Mouse (Mus musculus) limb, embryonic 12.5 days (tissue): ENCODE measurements around the gene Cdk2ap1. TPM values are rescaled to one million over a fixed set of nuclear protein-coding genes. Genes with fewer than 3 reads are reported as not detected.

ENCODE experiments used
- polyA plus RNA-seq: library from polyadenylated mRNA; unstranded; fragments of >200 nt; fragmentation: Nextera tagmentation; extraction: Ambion mirVana; gene quantifications from 2 replicates; pipeline ENCODE4 v1.2.1, GENCODE M21; 2016

Gene Cdk2ap1
- polyA plus RNA-seq, 1 experiment from 2014 or later, result 218 TPM

Other genes starting within 250 kb of the Cdk2ap1 start
- 117 and 127 TPM in 2 replicates for gene Arl6ip4, start 247.0 kb downstream of the Cdk2ap1 start, polyA plus RNA-seq
- gene Pitpnm2, start 113.3 kb downstream of the Cdk2ap1 start, polyA plus RNA-seq, result 3.1 and 3.6 TPM in 2 replicates
- 18.8 and 19.7 TPM in 2 replicates for gene Mphosph9, start 35.1 kb downstream of the Cdk2ap1 start, polyA plus RNA-seq
- 15.8 and 17.2 TPM in 2 replicates for gene 2810006K23Rik, start 35.0 kb downstream of the Cdk2ap1 start, polyA plus RNA-seq
- 89.0 and 109 TPM in 2 replicates for gene Sbno1, start 62.9 kb upstream of the Cdk2ap1 start, polyA plus RNA-seq
- gene Kmt5a, start 76.8 kb upstream of the Cdk2ap1 start, polyA plus RNA-seq, result 49.8 and 60.6 TPM in 2 replicates
- 28.3 and 31.4 TPM in 2 replicates for gene Rilpl2, start 115.3 kb upstream of the Cdk2ap1 start, polyA plus RNA-seq
- gene Snrnp35, start 120.1 kb upstream of the Cdk2ap1 start, polyA plus RNA-seq, result 27.0 and 30.5 TPM in 2 replicates
- 27.5 and 31.5 TPM in 2 replicates for gene Rilpl1, start 168.3 kb upstream of the Cdk2ap1 start, polyA plus RNA-seq
- gene Tmed2, start 177.6 kb upstream of the Cdk2ap1 start, polyA plus RNA-seq, result 484 and 497 TPM in 2 replicates
- 18.5 and 19.9 TPM in 2 replicates for gene Ddx55, start 189.8 kb upstream of the Cdk2ap1 start, polyA plus RNA-seq
- gene Eif2b1, start 216.0 kb upstream of the Cdk2ap1 start, polyA plus RNA-seq, result 71.2 and 74.7 TPM in 2 replicates
- gene Gtf2h3, start 216.1 kb upstream of the Cdk2ap1 start, polyA plus RNA-seq, result 86.6 and 90.0 TPM in 2 replicates